In genomic region chr2:59877335-59877734, GRCm38 (mm10) we compare ENCODE assay signal across 15 mouse cellular contexts.
"Had no signal": no experiment of that assay in that cellular context is flagged by ENCODE, and none has a peak within 500 bp of the region (broad histone marks: within the 10 kb centered on the region; RNA-seq: fewer than 3 reads in every experiment).

No protein-coding gene starts in this region.

- H3K9ac ChIP-seq: limb, embryonic 13.5 days; liver, embryonic 13.5 days had no signal

- H3K27ac ChIP-seq: kidney, postnatal 0 days; layer of hippocampus, adult 2 months; limb, embryonic 13.5 days; liver, embryonic 13.5 days had no signal

- H3K27me3 ChIP-seq: limb, embryonic 13.5 days; liver, embryonic 13.5 days had no signal

- ATAC-seq: intestine, postnatal 0 days had no signal

- DNase-seq: kidney, adult 2 months; kidney, postnatal 25 days; layer of hippocampus, adult 9-11 months; left cerebral cortex, postnatal 4 days; liver; liver, embryonic 13.5 days; lung, adult 2 months; lung, postnatal 14 days; lung, postnatal 4 days; midbrain, embryonic 14.5 days had no signal

- H3K9me3 ChIP-seq: liver, embryonic 13.5 days had no signal

- H3K4me3 ChIP-seq: layer of hippocampus, adult 2 months; limb, embryonic 13.5 days; liver, embryonic 13.5 days had no signal

- H3K4me2 ChIP-seq: limb, embryonic 13.5 days; liver, embryonic 13.5 days; midbrain, embryonic 11.5 days had no signal
